Mouse (Mus musculus) forebrain, embryonic 16.5 days (tissue): ENCODE results near the gene Cacna1b. TPM values are rescaled to one million over a fixed set of nuclear protein-coding genes. Genes with fewer than 3 reads are reported as not detected.

Source experiments
- ATAC-seq: fragments of 200-750 bp; cut with Nextera tagmentation; 2 replicates; pipeline ENCODE4 v1.8.0; 2017; ENCODE audit warnings: mild to moderate bottlenecking, moderate library complexity
- H3K27ac ChIP-seq: fragments of 300-500 bp; sonication (generic); 2 replicates; pipeline ENCODE4 v1.5.1; 2014; ENCODE audit warnings: low read length, control low read depth
- H3K27me3 ChIP-seq: fragments of 300-500 bp; sonication (generic); replicated peaks from 2 replicates; pipeline ENCODE4 v1.6.1; 2014; ENCODE audit warnings: low read length; ENCODE audit not compliant: control insufficient read depth, insufficient read depth
- H3K36me3 ChIP-seq: fragments of 300-500 bp; sonication (generic); 2 replicates; pipeline ENCODE4 v1.6.1; 2014; ENCODE audit not compliant: control insufficient read depth, insufficient read depth
- H3K4me1 ChIP-seq: fragments of 300-500 bp; sonication (generic); replicated peaks from 2 replicates; pipeline ENCODE4 v1.6.1; 2014; ENCODE audit warnings: low read length; ENCODE audit not compliant: control insufficient read depth, insufficient read depth
- H3K4me2 ChIP-seq: fragments of 300-500 bp; sonication (generic); 2 replicates; pipeline ENCODE4 v1.6.1; 2014; ENCODE audit warnings: mild to moderate bottlenecking, low read length, control low read depth
- H3K4me3 ChIP-seq: fragments of 300-500 bp; sonication (generic); replicated peaks from 2 replicates; pipeline ENCODE4 v1.5.1; 2014; ENCODE audit warnings: mild to moderate bottlenecking, low read length, control low read depth
- H3K9ac ChIP-seq: fragments of 300-500 bp; sonication (generic); replicated peaks from 2 replicates; pipeline ENCODE4 v1.6.1; 2014; ENCODE audit warnings: low read depth, low read length, control low read depth
- H3K9me3 ChIP-seq: fragments of 300-500 bp; sonication (generic); 2 replicates; pipeline ENCODE4 v1.6.1; 2016; ENCODE audit warnings: low read length; ENCODE audit not compliant: control insufficient read depth
- WGBS: fragments of 180-500 bp; shearing (Covaris S2); extraction: QIAGEN DNeasy Blood & Tissue Kit; methylation state at CpG from one replicate; pipeline ENCODE4 v1.1.7; 2014; 5-methylcytosine and 5-hydroxymethylcytosine counted together
- polyA plus RNA-seq: library from polyadenylated mRNA; unstranded; fragments of >200 nt; fragmentation: Nextera tagmentation; extraction: Ambion mirVana; gene quantifications from 2 replicates; pipeline ENCODE4 v1.2.1, GENCODE M21; 2015

The Cacna1b gene
- polyA plus RNA-seq, 1 experiment from 2014 or later, result 10.1 TPM

DNA sequence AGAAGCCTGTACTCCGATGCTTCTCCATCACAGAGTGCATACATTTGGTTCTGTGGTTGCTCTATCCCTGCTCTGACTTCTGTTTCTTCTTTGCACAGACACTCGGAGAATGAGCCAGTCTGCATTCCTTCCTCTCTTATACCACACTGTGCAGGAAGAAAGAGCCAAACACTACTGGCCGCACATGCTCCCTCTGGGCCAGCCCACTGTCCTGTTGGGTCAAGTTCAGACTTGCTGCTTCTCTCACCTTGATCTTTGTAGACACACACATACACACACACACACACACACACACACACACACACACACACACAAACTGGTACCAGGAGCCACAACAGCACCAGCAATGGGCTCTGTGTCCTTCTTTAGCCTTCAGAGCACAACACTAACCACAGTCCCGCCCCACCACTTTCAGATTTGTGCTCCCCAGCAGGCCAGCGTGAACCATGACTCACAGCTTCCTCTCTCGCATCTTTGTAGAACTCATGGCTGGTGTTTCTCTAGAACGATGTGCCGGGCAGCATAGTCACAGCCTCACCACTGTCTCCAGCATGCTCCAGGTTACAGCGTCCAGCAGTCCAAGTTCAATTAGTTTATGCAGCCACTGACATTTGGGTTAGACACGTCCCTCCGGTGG lies 13.1 kb upstream of the Cacna1b start:
- Histone ChIP-seq H3K4me2 (no peak overlapping the region), H3K4me1 (no peaks in the 10 kb centered on the region), H3K9ac (no peak overlapping the region), H3K4me3 (no peak overlapping the region), H3K27me3 (no peaks in the 10 kb centered on the region), H3K36me3 (no peaks in the 10 kb centered on the region), H3K27ac (no peak overlapping the region), H3K9me3 (no peaks in the 10 kb centered on the region)
- WGBS, result 84% methylated on average over 11 of the region's 11 CpGs
- ATAC-seq, result no peak

DNA sequence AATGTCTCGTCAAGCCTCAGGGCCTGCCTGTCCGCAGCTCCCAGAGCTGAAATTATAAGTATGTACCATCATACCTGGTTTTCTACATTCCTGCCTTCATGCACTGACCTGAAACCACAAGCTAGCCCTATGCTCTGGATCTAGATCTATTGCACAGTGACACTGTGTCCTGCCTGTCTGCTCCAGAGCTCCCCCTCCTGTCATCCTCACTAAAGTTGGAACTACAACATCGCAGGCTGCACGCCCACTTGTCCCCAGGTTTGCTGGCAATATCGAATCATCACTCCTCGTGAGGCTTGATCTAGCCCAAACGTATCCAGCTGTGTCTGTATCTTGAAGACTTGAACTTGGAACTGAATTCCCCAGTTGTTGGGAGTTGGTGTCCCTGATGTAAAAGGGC lies 11.9 kb upstream of the Cacna1b start:
- no peak overlapping the region for H3K4me3 ChIP-seq
- no peak overlapping the region for H3K27ac ChIP-seq
- H3K9ac ChIP-seq, result no peak overlapping the region
- no peaks in the 10 kb centered on the region for H3K27me3 ChIP-seq
- no peak overlapping the region for H3K4me2 ChIP-seq
- no peaks in the 10 kb centered on the region for H3K4me1 ChIP-seq
- H3K9me3 ChIP-seq, result no peaks in the 10 kb centered on the region
- WGBS, result 64% methylated on average over 7 of the region's 7 CpGs
- H3K36me3 ChIP-seq, result no peaks in the 10 kb centered on the region
- no peak for ATAC-seq

DNA sequence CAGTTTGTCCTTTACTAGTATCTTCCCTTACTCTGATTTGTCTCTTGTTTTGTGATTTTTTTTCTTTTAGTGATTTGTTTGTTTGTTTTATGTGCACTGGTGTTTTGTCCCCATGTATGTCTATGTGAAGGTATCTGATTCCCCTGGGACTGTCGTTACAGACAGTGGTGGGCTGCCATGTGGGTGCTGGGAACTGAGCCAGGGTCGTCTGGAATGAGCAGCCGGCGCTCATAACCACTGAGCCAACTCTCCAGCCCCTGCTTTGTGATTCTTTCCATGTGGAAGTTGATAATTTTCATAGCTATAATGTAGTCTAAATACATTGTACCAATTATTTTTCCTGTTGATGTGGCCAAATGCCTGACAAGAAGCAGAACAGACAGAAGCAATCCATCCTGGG lies 7.9 kb upstream of the Cacna1b start:
- no peak overlapping the region for H3K4me2 ChIP-seq

DNA sequence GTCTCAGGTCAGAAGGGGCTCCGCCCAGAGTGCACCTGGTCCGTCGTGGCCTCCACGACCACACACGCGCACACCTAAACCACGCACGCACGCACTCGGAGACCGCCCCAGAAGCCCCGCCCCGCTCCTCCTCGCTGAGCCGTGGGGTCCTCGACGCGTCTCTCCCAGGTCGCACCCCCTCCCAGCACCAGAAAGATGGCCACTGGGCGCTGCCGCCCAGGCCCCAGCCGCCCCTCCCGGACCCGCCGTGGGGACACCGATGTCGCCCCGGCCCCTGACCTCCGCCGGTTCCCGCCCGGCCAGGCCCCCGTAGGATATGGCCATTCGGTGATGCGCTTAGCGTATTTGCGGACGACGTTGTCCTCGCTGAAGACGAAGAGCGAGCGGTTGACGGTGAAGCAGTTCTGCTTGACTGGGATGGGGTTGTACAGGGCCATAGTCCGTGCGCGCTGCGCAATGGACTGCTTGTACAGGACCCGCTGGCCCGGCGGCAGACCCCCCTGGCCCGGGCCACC lies 449 bp downstream of the Cacna1b start:
- Histone ChIP-seq H3K4me2 (peak overlapping the region; percentile 97), H3K36me3 (no peaks in the 10 kb centered on the region), H3K9me3 (no peaks in the 10 kb centered on the region), H3K27ac (peak overlapping the region; percentile 71), H3K9ac (peak overlapping the region; percentile 81), H3K4me1 (peaks cover 14% of the 10 kb centered on the region), H3K27me3 (no peaks in the 10 kb centered on the region; the same call in 1 of the 2 replicates), H3K4me3 (peak overlapping the region; percentile 91)
- under 1% methylated on average over 52 of the region's 52 CpGs for WGBS
- ATAC-seq, result peak; percentile 59

More for the DNA sequence above, 7.9 kb upstream of the Cacna1b start:
- 47% methylated on average over 4 of the region's 4 CpGs for WGBS
- no peaks in the 10 kb centered on the region for H3K9me3 ChIP-seq
- H3K36me3 ChIP-seq, result no peaks in the 10 kb centered on the region
- H3K27me3 ChIP-seq, result no peaks in the 10 kb centered on the region
- ATAC-seq, result no peak; the same call in 1 of the 2 replicates
- no peaks in the 10 kb centered on the region for H3K4me1 ChIP-seq
- H3K27ac ChIP-seq, result no peak overlapping the region
- H3K9ac ChIP-seq, result no peak overlapping the region
- no peak overlapping the region for H3K4me3 ChIP-seq

DNA sequence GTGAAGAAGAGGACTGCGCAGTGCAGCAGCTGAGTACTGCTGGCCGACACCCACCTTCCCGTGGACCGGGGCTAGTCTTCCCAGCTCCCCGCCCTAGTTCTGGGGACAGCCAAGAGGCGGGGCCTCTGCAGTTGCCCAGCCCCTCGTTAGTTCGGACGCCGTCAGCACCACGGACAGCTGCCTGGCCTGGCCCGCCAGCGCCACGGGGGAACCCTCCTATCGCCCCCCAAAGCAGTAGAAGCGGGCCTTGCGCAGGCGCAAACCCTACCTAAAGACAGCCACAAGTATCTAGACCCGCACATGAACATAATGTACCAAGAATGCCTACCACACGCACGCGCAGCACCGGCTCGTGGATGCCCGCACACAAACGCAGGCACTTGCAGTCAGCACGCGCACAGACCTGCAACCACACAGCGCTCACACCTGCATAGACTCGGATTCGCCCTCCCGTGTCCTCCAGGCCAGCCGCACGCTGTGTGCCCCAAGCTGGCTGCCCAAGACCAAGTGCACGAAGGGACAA lies 968 bp downstream of the Cacna1b start:
- Histone ChIP-seq H3K4me2 (peak overlapping the region; percentile 97), H3K4me1 (peaks cover 14% of the 10 kb centered on the region), H3K9me3 (no peaks in the 10 kb centered on the region), H3K9ac (peak overlapping the region; percentile 81), H3K4me3 (peak overlapping the region; percentile 91), H3K27me3 (no peaks in the 10 kb centered on the region; the same call in 1 of the 2 replicates), H3K36me3 (no peaks in the 10 kb centered on the region), H3K27ac (peak overlapping the region; percentile 47; the same call in 1 of the 2 replicates)
- ATAC-seq, result peak; percentile 59
- WGBS, result under 1% methylated on average over 35 of the region's 35 CpGs

DNA sequence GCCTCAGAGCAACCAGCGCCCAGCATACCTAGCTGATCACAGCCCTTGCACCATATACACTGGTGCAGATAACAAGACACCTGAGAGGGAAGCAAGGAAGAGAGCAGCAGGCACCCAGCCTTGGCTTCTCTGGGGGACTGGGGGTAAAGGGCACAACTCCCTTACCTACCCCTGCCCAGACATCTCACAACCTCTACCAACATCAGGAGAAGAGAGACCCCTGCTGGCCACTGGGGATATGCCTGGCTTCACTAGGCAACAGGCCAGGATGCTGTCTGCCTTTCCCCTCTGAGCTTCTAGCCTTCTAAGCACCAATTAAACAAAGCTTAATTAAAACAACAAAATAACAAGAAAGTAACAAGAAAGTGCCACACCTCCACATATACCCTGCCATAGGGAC lies 7.7 kb downstream of the Cacna1b start:
- WGBS, result 93% methylated on average over 1 of the region's 1 CpGs
- Histone ChIP-seq H3K27me3 (no peaks in the 10 kb centered on the region), H3K36me3 (no peaks in the 10 kb centered on the region), H3K4me3 (no peak overlapping the region), H3K27ac (no peak overlapping the region), H3K9me3 (no peaks in the 10 kb centered on the region), H3K9ac (no peak overlapping the region), H3K4me2 (no peak overlapping the region), H3K4me1 (no peaks in the 10 kb centered on the region)
- ATAC-seq, result peak; percentile 22

DNA sequence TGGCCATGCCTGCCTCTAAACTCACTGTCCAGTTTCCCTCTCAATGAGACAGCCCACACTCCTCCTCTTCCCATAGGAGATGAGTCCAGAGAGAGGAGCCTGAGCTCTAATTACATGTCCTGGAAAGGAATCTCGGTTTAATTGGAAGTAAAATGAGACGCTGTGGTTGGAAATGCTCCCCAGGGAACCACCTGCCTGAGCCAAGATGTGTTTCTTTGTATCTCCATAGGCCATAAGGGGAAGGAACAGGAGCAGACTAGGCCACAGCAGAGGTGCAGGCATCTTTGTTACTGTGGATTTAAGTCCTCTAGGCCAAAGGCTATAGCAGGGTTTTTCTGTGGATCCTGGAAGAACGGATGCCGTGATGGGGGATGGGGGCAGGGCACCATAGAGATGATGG lies 10.4 kb downstream of the Cacna1b start:
- Histone ChIP-seq H3K36me3 (peaks cover 5% of the 10 kb centered on the region; the same call in 1 of the 2 replicates), H3K4me2 (no peak overlapping the region), H3K4me1 (no peaks in the 10 kb centered on the region), H3K9me3 (no peaks in the 10 kb centered on the region), H3K9ac (no peak overlapping the region), H3K4me3 (no peak overlapping the region), H3K27me3 (no peaks in the 10 kb centered on the region), H3K27ac (no peak overlapping the region)
- 50% methylated on average over 4 of the region's 4 CpGs for WGBS
- no peak for ATAC-seq

DNA sequence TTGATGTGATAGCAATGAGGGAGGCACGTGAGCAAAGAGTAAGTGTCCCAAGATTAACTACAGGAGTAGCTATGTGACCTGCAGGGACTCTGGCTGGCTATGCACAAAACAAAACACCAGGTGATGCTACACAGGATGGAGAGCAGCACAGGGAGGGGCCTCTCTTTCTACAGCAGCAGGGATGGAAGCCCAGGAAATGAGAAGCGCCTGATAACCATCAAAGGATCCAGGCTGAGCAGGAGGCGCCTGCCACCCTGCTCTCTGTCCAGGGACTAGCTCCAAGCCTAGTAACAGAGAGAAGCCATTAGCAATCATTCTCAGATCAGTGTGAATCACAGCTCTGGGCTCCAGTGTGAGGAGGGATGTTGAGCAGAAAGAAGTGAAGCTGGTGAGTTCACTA lies 12.9 kb downstream of the Cacna1b start:
- no peak overlapping the region for H3K4me2 ChIP-seq
- ATAC-seq, result no peak
- H3K9ac ChIP-seq, result no peak overlapping the region
- H3K4me3 ChIP-seq, result no peak overlapping the region
- 74% methylated on average over 3 of the region's 3 CpGs for WGBS
- peaks cover 5% of the 10 kb centered on the region; the same call in 1 of the 2 replicates for H3K36me3 ChIP-seq
- H3K9me3 ChIP-seq, result no peaks in the 10 kb centered on the region
- no peak overlapping the region for H3K27ac ChIP-seq
- H3K27me3 ChIP-seq, result no peaks in the 10 kb centered on the region
- H3K4me1 ChIP-seq, result no peaks in the 10 kb centered on the region

DNA sequence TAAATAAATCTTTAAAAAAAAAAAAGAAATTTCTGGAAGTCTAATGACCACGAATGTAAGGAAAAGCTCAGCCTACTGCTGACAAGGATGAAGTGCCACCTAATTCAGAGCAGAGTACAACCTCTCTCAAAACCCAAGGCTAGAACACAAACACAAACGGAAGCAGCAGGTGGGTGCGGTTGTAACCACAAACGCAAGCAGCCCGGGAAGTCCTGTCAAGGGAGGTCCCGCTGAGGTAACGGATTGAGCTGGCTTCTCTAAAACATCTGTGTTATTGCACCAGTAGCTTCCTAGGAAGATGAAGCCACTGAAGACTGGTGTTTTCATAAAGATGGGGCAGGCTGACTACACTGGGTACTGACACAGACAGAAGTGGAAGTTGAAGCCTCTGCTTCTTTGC lies 15.1 kb downstream of the Cacna1b start:
- H3K9me3 ChIP-seq, result no peaks in the 10 kb centered on the region
- H3K4me1 ChIP-seq, result peaks cover 7% of the 10 kb centered on the region
- no peak for ATAC-seq
- no peak overlapping the region for H3K4me2 ChIP-seq
- peaks cover 5% of the 10 kb centered on the region; the same call in 1 of the 2 replicates for H3K36me3 ChIP-seq
- H3K9ac ChIP-seq, result no peak overlapping the region
- no peaks in the 10 kb centered on the region for H3K27me3 ChIP-seq
- H3K27ac ChIP-seq, result no peak overlapping the region
- 83% methylated on average over 7 of the region's 7 CpGs for WGBS
- H3K4me3 ChIP-seq, result no peak overlapping the region
